Mouse (Mus musculus) ovary, adult 10 weeks (tissue): ENCODE results near the gene Gm4787. TPM values are rescaled to one million over a fixed set of nuclear protein-coding genes. Genes with fewer than 3 reads are reported as not detected.

Source experiments
- polyA plus RNA-seq: library from polyadenylated mRNA; stranded (reverse); fragments of 350-450 nt; fragmentation: Illumina TruSeq; extraction: RNeasy Lipid Tissue Mini Kit (QIAGEN cat#74804); gene quantifications from one replicate; pipeline ENCODE4 v1.2.3, GENCODE M21; 2014

The Gm4787 gene
- polyA plus RNA-seq, result 1.1 TPM

GRCm38 (mm10) chr12:81379364-81379763 lies at the start of gene Gm4787:
TSS of gene Gm4787 (minus strand) at chr12:81379464.

GRCm38 (mm10) chr12:81421846-81422245 lies 42.6 kb upstream of the Gm4787 start, which contains the start of gene Adam4:
TSS of gene Adam4 (minus strand) at chr12:81421946.

GRCm38 (mm10) chr12:81332875-81333421 lies 46.3 kb downstream of the Gm4787 start, which contains the start of gene Slc8a3:
TSS of gene Slc8a3 (minus strand) at chr12:81333180.

Other genes starting within 250 kb of the Gm4787 start
- 0.17 TPM for gene Slc8a3, start 46.3 kb downstream of the Gm4787 start, polyA plus RNA-seq
- 0.40 TPM for gene Adam4, start 42.5 kb upstream of the Gm4787 start, polyA plus RNA-seq
- 291 TPM for gene Cox16, start 105.7 kb upstream of the Gm4787 start, polyA plus RNA-seq
- gene Gm20498, start 153.4 kb upstream of the Gm4787 start, polyA plus RNA-seq, result 12.2 TPM
- 171 TPM for gene Synj2bp, start 153.4 kb upstream of the Gm4787 start, polyA plus RNA-seq
- 0.29 TPM for gene Adam21, start 189.0 kb upstream of the Gm4787 start, polyA plus RNA-seq
- gene Med6, start 215.5 kb upstream of the Gm4787 start, polyA plus RNA-seq, result 97.9 TPM